Mouse (Mus musculus): ENCODE results near the gene Prr14.
"Not testable (repeated sequence)": the region's sequence is repeated elsewhere in the genome, so short reads cannot be mapped to it uniquely, and the experiment has no call there.

The Prr14 gene

GRCm38 (mm10) chr7:127459311-127459710 lies at the start of gene Prr14:
Gene Prr14 (plus strand): TSS chr7:127459611.
- DNase-seq (ENCODE audit: low spot score in 2 of 2): not testable (repeated sequence)

GRCm38 (mm10) chr7:127411418-127411817 lies 48.0 kb upstream of the Prr14 start:
- no peak for DNase-seq (ENCODE audit: low spot score in 2 of 2)

DNA sequence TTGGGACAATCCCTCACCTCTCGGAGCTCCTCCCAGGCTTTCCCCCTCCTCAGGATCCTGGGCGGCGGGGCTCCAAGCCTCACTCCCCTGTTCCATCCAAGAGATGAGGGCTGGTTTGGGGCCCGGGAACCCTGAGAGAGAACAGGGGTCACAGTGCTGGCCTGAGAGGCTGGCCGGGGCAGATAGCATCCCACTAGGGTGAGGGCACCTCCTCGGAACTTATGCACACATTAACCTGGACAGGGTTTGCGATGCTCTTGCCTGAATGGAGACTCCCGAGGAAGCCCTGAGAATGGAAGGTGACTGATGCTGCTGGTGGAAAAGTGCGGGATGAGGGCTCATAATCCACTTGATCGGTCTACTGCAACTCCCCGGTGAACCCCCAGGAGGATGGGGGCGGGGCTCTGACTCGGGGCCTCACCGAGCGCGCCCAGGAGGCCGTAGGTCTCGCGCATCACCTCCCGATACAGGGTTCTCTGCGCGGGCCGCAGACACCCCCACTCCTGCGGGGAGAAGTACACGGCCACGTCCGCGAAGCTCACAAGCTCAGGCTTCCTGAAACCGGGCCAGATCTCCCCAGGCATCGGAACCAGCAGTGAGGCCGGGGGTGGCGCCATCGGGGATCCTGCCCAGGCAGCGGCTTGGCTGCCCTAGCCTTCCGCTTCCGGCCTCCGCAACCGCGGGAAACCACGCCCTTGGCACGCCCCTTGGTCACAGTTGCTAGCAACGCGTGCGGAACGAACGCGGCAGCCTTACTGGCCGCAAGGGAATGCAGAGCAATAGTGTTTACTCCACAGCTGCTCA lies 37.8 kb upstream of the Prr14 start, which contains the start of gene Zfp688:
Gene Zfp688, minus strand, starts transcription at position 681 of the 804 bp plus-strand sequence.
- DNase-seq (ENCODE audit: low spot score in 2 of 2): peak; percentile 94 to 97

- peak in 1 of 2 experiments; percentile 60 for DNase-seq (ENCODE audit: low spot score in 2 of 2)
Observed at GRCm38 (mm10) chr7:127422247-127422646, 37.2 kb upstream of the Prr14 start.

GRCm38 (mm10) chr7:127425291-127425690 lies 34.1 kb upstream of the Prr14 start:
- DNase-seq (ENCODE audit: low spot score in 2 of 2): no peak

- no peak for DNase-seq (ENCODE audit: low spot score in 2 of 2)
Observed at GRCm38 (mm10) chr7:127425911-127426310, 33.5 kb upstream of the Prr14 start.

DNA sequence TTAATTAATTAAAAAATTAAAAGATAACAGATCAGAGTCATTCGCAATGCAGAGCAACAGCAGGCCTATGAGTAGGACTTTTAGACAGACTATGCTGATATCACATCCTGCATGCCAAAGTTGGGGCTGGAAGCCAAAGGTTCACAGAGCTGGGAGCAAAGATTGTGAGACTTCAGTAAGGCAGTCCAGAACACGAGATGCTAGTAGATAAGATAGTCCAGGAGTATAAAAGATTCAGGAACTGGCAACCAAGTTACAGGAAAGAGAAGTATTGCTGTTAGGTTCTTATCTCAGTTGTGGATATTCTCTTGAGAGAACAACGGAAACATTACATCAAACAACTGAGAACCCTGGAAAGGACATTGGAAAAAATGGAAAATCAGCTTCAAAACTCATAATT lies 33.1 kb upstream of the Prr14 start:
- no peak for DNase-seq (ENCODE audit: low spot score in 2 of 2)

DNA sequence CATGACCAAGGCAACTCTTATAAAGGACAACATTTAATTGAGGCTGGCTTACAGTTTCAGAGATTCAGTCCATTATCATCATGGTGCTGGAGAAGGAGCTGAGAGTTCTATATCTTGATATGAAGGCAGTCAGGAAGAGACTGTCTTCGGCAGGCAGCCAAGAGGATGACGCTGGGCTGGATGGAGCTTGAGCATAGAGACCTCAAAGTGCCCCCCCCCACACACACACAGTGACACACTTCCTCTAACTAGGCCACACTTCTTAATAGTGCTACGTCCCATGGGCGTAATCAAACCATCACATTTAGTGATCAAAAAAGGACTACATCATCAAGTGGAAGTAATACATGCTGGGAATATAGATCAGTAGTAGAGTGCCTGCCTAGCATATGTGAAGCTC lies 24.2 kb upstream of the Prr14 start:
- DNase-seq (ENCODE audit: low spot score in 2 of 2): no peak

GRCm38 (mm10) chr7:127437724-127438123 lies 21.7 kb upstream of the Prr14 start:
- peak in 1 of 2 experiments; percentile 64 for DNase-seq (ENCODE audit: low spot score in 2 of 2)

- DNase-seq (ENCODE audit: low spot score in 2 of 2): no peak
Observed at GRCm38 (mm10) chr7:127443976-127444375, 15.4 kb upstream of the Prr14 start.

DNA sequence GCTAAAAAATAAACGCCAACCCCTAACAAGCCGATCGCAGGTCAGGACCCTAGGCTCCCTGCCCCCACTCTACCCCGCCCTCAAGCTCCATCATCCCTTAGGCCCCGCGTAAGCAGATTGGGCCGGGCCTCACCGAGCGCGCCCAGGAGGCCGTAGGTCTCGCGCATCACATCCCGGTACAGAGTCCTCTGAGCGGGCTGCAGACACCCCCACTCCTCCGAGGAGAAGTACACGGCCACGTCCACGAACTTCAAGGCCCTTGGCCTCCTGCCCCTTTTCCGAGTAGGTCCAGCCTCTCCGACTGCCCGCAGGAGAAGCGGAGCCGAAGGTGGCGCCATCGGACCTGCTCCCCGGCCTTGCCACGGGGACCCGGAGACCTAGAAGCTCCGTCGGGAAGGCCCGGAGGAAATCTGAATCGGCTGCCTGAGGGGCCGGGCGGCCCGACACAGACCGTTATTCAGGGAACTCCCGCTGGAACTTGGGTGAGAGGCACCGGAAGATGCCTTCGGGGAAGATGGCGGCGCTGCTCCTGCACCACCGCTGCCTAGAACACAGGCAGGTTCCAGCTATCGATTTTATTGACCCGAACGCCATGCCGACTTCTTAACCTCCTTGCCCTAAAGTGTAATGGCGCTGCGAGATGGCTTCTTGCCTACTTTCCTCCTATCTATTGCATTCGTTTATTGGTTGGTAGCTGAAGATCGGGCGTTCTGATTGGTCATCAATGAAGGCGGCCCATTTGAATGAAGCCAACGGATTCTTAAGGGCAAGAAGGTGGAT lies 10.7 kb upstream of the Prr14 start, which contains the start of gene Zfp689:
Gene Zfp689, minus strand, starts transcription at position 638 of the 780 bp plus-strand sequence.
- DNase-seq (ENCODE audit: low spot score in 2 of 2): peak; percentile 88 to 91

DNA sequence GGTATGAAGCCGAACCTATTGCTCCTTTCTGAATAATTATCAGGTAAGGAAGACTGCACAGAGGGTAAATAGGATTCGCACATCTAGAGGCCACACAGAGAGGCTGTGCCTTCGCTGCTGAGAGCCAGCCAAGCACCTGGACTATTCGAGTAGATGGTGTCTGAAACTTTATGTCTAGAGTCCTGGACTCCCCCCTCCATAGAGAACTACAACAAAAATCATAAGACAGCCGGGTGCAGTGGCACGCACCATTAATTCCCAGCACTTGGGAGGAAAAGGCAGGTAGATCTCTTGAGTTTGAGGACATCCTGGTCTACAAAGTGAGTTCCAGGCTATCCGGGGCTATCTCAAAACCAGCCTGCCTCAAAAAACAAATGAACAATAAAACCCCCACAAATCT lies 9.4 kb upstream of the Prr14 start:
- no peak for DNase-seq (ENCODE audit: low spot score in 2 of 2)

- no peak for DNase-seq (ENCODE audit: low spot score in 2 of 2)
Observed at GRCm38 (mm10) chr7:127453056-127453455, 6.4 kb upstream of the Prr14 start.

DNA sequence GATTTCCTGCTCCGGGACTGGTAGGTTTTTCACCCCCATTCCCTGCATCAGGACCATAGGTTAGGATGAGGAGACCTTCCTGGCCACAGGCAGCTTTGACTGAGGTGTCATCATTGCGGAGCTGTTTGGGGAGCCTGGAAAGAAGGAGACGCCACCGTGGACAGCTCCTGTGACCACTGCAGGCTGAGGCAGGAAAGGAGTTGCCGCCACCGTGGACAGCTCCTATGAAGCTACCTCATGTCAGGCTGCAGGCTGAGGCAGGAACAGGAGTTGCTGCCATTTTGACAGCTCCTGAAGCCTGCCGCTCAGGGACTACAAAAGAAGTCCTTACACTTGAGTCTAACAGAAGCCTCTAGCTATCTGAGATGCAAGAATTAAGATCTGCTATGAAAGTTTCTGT lies 4.5 kb upstream of the Prr14 start:
- no peak for DNase-seq (ENCODE audit: low spot score in 2 of 2)

GRCm38 (mm10) chr7:127458371-127459122 lies 864 bp upstream of the Prr14 start:
- DNase-seq (ENCODE audit: low spot score in 2 of 2): not testable (repeated sequence)

DNA sequence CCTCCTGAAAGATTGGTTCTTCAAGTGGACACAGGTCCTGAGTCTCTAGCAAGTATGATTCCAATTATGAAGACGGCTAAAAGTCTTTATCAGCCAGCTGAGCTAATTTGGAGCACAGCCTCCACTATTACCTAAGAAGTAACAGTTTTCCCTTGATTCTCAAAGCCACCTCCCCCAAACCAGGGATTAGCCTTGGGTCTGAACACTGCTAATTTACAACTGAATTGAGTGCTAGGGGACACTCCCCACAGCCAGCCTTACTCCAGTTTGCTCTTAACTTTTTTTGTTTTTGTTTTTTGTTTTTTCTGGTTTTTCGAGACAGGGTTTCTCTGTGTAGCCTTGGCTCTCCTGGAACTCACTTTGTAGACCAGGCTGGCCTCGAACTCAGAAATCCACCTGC lies 5.8 kb downstream of the Prr14 start:
- no peak for DNase-seq (ENCODE audit: low spot score in 2 of 2)

DNA sequence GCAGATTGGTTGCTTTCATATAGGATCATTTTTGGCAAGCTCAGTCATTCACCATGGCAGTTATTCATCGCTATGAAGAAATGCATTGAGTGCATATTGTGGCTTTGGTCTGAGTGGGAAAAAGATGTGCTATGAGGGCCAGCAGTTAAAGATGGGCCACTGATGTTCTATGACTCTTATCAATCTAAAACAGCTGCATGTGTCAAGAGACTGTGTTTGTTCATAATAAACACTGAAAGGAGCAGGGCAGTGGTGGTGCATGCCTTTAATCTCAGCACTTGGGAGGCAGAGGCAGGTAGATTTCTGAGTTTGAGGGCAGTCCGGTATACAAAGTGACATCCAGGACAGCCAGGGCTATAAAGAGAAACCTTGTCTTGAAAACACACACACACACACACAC lies 6.3 kb downstream of the Prr14 start:
- not testable (repeated sequence) for DNase-seq (ENCODE audit: low spot score in 2 of 2)

DNA sequence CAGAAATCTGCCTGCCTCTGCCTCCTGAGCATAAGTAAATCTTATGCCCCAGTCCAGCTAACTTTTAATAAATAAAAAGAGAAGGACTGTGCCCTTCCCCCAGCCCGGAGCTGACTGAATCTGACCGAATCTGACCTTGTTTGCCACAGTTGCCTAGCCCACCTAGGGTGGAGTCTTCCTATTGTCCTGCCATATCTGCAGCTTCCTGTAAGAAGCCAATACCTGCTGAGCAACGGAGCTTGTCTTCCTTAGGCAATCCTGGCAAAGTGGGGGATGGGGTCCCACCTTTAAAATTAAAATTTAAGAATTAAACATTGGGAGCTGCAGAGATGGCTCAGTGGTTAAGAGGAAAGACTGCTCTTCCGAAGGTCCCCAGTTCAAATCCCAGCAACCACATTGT lies 7.2 kb downstream of the Prr14 start:
- DNase-seq (ENCODE audit: low spot score in 2 of 2): no peak

- peak in 1 of 2 experiments; percentile 46 for DNase-seq (ENCODE audit: low spot score in 2 of 2)
Observed at GRCm38 (mm10) chr7:127470011-127470715, 10.8 kb downstream of the Prr14 start.

DNA sequence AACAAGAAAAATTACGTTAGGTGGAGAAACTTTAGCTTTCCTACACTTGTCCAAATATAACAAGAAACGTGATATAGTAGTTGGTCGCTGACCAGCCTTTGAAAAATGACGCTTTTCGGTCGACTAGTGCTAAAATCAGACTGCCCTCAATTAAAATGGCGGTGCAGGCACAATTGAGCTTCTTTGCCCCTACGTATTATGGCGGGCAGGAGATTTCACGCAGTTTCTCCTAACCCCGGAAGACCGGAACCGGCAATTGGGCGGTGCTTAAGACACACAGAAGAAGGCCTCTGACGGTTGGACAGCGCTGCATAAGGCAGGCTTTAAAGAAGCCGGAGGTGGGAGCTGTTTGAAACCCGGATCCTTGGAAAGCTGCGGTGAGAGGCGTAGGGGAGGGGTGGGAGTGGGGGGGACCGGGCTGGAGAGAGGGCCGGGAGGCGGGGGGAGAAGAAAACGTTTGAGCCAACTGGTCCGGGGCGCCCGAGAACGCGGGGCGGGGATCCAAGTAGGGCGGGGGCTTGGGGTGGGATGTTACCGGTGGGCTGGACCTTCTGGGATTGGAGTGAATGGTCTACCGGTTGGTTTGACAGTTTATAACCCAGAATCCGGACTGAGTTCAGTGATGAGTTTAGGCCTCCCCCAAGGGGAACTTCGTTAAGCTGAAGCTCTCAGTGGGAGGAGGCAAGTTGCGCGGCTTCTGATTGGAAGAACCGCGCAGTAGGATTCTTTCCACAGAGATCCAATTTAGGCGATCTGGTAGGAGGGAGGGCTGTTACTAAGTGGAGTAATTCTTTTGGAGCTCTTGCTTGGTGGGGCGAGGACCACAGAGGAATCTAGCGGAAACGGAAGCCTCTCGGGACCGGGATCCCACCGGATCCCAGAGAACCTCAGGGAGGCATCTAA lies 11.6 kb downstream of the Prr14 start:
- peak; percentile 74 to 91 for DNase-seq (ENCODE audit: low spot score in 2 of 2)
